Mouse (Mus musculus) liver, adult 2 months (tissue): ENCODE measurements at regions not wholly inside any gene's neighbourhood (a gene's known extent, or its start where the extent isn't known, plus 50 kb on each side); places are given as distances from the start of the nearest gene placed in this dataset.
A peak's percentile ranks its signal among the peaks of the same experiment; 100 is the strongest.

Source experiments
- DNase-seq: peaks from one replicate; pipeline ENCODE4 v3.0.0-alpha.2; 2011; ENCODE audit warnings: low read depth, low spot score; ENCODE audit errors: extremely low read depth
- H3K27ac ChIP-seq: fragments of 200-500 bp; replicated peaks from 2 replicates; pipeline ENCODE4 v1.5.1; 2012; ENCODE audit warnings: low read depth, mild to moderate bottlenecking, control low read depth, inconsistent platforms, low read length; ENCODE audit not compliant: insufficient read depth
- H3K27me3 ChIP-seq: fragments of 200-500 bp; 2 replicates; pipeline ENCODE4 v1.6.1; 2012; ENCODE audit warnings: mild to moderate bottlenecking, moderate library complexity, low read length, inconsistent platforms; ENCODE audit not compliant: control insufficient read depth, insufficient read depth
- H3K36me3 ChIP-seq: fragments of 200-500 bp; 2 replicates; pipeline ENCODE4 v1.6.1; 2012; ENCODE audit warnings: low read length, inconsistent platforms; ENCODE audit not compliant: control insufficient read depth, insufficient read depth
- H3K4me1 ChIP-seq: fragments of 200-500 bp; 2 replicates; pipeline ENCODE4 v1.6.1; 2011; ENCODE audit warnings: low read length; ENCODE audit not compliant: control insufficient read depth, insufficient read depth
- H3K4me3 ChIP-seq: fragments of 200-500 bp; 2 replicates; pipeline ENCODE4 v1.5.1; 2011; ENCODE audit warnings: low read depth, mild to moderate bottlenecking, control low read depth, low read length, moderate library complexity; ENCODE audit not compliant: insufficient read depth
- H3K79me2 ChIP-seq: fragments of 200-500 bp; 2 replicates; pipeline ENCODE4 v1.6.1; 2012; ENCODE audit warnings: inconsistent platforms, mild to moderate bottlenecking, low read length, moderate library complexity; ENCODE audit not compliant: control insufficient read depth, insufficient read depth
- H3K9ac ChIP-seq: fragments of 200-500 bp; 2 replicates; pipeline ENCODE4 v1.6.1; 2012; ENCODE audit warnings: low read depth, mild to moderate bottlenecking, control low read depth, inconsistent platforms, low read length
- CTCF ChIP-seq: fragments of 200-500 bp; IDR thresholded peaks from 2 replicates; pipeline ENCODE4 v1.5.1; 2011; ENCODE audit warnings: low read depth, low read length, control low read depth
- POLR2A ChIP-seq: fragments of 200-500 bp; IDR thresholded peaks from 2 replicates; pipeline ENCODE4 v1.6.1; 2011; ENCODE audit warnings: low read length, control low read depth; ENCODE audit not compliant: insufficient read depth; ENCODE audit errors: extremely low read depth
- WGBS: fragments of 180-500 bp; shearing (Covaris S2); methylation state at CpG from one replicate; pipeline ENCODE4 v1.1.7; 2018; 5-methylcytosine and 5-hydroxymethylcytosine counted together

DNA sequence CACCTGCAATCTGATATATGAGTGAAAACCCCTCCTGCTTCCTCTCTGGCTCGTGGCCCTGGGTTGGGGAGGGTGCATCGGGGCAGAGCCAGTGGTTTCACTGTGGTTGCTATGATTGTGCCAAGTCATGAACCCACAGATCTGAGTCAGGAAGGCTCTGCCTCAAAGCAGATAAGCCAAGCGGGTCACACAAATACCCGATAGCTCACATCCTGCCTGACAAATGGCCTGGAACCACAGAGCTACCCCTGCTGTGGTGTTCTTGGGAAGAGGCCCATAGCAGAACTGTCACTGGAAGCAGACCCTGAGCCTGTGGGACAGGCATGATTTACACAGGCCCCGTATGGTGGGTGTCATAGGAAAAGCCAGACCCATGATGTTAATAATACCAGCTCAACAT is 236.7 kb downstream of the Snx10 start:
- no peaks in the 10 kb centered on the region for H3K27me3 ChIP-seq
- no peak for TF ChIP-seq CTCF
- no peak for TF ChIP-seq POLR2A
- 78% methylated on average over 5 of the region's 5 CpGs for WGBS

DNA sequence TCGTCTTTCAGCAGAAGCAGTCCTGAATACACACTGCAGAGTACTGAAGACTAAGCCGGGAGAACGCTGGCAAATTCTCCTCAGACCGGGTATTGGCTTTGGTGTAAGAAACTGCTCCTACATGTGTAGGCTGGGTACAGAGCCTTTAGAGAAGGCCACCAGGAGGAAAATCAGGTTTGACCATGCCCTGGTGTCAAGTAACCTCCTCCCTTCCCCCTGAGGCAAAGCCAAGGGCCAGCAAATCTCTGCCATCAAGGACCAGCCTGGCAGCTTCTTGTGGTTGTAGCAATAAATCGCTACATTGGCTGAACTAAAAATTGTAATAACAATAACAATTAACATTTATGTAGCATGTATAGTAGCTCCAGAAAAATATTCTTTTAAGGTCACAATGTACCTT is 237.8 kb downstream of the Snx10 start:
- no peak for TF ChIP-seq CTCF
- no peak for TF ChIP-seq POLR2A
- no peaks in the 10 kb centered on the region for H3K79me2 ChIP-seq
- H3K36me3 ChIP-seq = no peaks in the 10 kb centered on the region
- H3K9ac ChIP-seq = no peak overlapping the region
- DNase-seq = no peak
- H3K27ac ChIP-seq = no peak overlapping the region
- H3K27me3 ChIP-seq = no peaks in the 10 kb centered on the region
- no peaks in the 10 kb centered on the region for H3K4me1 ChIP-seq
- 91% methylated on average over 5 of the region's 5 CpGs for WGBS
- no peak overlapping the region for H3K4me3 ChIP-seq

More for the DNA sequence above, 236.7 kb downstream of the Snx10 start:
- no peak overlapping the region for H3K27ac ChIP-seq
- no peak overlapping the region for H3K4me3 ChIP-seq
- H3K36me3 ChIP-seq = no peaks in the 10 kb centered on the region
- DNase-seq = no peak
- no peaks in the 10 kb centered on the region for H3K79me2 ChIP-seq
- no peak overlapping the region for H3K9ac ChIP-seq
- H3K4me1 ChIP-seq = no peaks in the 10 kb centered on the region

DNA sequence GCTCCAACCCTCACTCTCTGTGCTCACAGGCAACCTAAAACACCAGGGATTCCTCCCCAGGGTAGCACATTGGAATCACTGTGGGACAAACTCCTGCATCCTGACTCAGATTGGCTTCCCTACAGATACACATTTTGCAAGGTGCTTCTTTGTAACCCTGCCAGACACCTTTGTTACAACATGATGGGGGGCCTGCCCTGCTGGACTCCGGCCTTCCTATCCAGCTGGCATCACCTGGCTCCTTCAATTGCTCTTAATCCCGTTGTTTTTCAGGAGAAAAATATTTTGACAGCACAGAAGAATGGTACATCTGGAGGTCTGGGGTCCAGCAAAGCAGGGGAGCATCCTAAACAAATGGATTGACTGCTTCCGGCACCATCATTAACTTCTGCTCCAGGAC is 242.8 kb downstream of the Snx10 start:
- 63% methylated on average over 3 of the region's 3 CpGs for WGBS
- Histone ChIP-seq H3K4me1 (no peaks in the 10 kb centered on the region), H3K36me3 (no peaks in the 10 kb centered on the region), H3K27me3 (no peaks in the 10 kb centered on the region), H3K27ac (no peak overlapping the region), H3K9ac (no peak overlapping the region), H3K79me2 (no peaks in the 10 kb centered on the region), H3K4me3 (no peak overlapping the region)
- DNase-seq = no peak
- TF ChIP-seq POLR2A = no peak

DNA sequence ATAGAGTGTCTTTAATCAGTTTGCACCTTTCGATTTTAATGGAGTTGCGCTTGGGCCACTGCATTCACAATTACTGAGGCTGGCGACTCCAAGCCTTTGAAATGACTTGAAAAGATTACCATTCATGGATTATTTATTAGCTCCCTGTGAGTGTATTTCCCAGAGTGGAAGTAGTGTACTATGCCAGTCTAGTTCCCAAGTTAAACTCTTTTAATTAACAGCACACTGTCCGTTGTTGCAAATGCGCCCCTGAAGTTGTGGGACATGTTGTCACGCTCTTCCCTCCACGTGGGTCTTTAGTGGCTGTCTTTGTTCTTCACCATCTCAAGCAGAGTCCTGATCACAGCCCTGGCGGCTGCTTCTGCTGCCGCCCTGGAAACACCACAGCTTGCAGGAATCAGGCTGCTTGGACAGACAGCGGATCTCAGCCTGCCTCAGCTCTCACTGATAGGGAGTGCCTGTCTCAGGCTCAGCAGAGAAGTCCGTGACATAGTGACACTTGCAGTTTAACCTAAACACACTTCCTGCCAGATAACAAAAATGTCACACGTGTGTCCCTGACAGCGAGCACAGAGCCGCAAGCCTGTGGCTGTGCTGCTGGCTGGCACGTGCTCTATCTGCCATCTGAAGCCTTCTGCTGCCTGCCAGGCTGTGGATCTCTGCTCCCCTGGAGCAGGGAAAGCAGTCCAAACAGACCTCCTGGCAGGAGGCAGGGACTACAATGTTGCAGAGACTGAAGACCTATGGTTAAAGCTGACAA is 244.1 kb downstream of the Snx10 start:
- Histone ChIP-seq H3K27ac (no peak overlapping the region), H3K4me1 (no peaks in the 10 kb centered on the region), H3K36me3 (no peaks in the 10 kb centered on the region), H3K9ac (no peak overlapping the region), H3K4me3 (no peak overlapping the region), H3K27me3 (no peaks in the 10 kb centered on the region), H3K79me2 (no peaks in the 10 kb centered on the region)
- 38% methylated on average over 15 of the region's 15 CpGs for WGBS
- peak; percentile 5 for DNase-seq
- TF ChIP-seq POLR2A = no peak
- no peak for TF ChIP-seq CTCF

DNA sequence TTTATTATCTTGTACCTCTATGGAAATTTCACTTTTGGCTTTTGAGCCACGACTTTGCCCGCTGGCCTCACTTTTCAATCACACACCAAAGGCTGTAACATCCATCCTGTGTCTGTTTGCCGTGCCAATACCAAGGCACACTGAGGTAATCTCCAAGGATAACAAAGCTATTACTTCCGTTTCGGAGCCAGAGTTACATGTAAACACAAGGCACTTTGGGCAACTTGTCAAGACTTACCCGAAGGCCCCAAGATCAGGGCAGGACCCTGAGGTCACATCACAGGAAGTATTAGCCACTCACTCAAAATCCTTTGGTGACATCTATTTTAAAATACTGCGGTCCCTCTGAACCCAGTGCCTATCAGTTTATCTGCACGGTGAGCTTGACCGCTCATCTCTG is 241.3 kb downstream of the Skap2 start:
- no peak overlapping the region for H3K27ac ChIP-seq
- DNase-seq = no peak
- TF ChIP-seq POLR2A = no peak
- TF ChIP-seq CTCF = no peak
- H3K36me3 ChIP-seq = no peaks in the 10 kb centered on the region
- no peaks in the 10 kb centered on the region for H3K79me2 ChIP-seq
- no peaks in the 10 kb centered on the region for H3K4me1 ChIP-seq
- no peaks in the 10 kb centered on the region for H3K27me3 ChIP-seq
- H3K4me3 ChIP-seq = no peak overlapping the region
- no peak overlapping the region for H3K9ac ChIP-seq
- 88% methylated on average over 9 of the region's 9 CpGs for WGBS

DNA sequence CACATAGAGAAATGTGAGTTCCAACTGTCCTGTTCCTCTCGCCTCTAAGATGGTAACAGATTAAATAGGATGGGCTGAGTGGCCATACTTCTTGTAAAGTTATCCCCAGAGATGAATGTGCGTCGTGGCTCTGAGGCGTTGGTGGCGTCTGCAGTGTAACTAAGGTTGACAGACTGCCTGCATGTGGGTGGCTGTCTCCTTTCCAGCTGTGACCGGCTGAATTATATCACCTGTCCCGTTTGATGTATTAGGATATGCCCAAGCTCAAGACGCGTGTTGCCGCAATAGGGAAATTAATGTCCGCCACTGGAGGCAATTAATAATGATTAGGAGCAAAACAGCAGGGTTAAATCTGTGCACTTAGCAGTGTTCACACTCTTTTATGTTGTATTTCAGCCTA is 240.9 kb downstream of the Skap2 start:
- no peak overlapping the region for H3K4me3 ChIP-seq
- H3K79me2 ChIP-seq = no peaks in the 10 kb centered on the region
- H3K4me1 ChIP-seq = no peaks in the 10 kb centered on the region
- whole genome bisulfite sequencing = 82% methylated on average over 11 of the region's 11 CpGs
- H3K9ac ChIP-seq = no peak overlapping the region
- H3K27ac ChIP-seq = no peak overlapping the region
- TF ChIP-seq CTCF = no peak
- TF ChIP-seq POLR2A = no peak
- DNase-seq = no peak
- H3K27me3 ChIP-seq = no peaks in the 10 kb centered on the region
- H3K36me3 ChIP-seq = no peaks in the 10 kb centered on the region
